Mouse (Mus musculus): ENCODE measurements around the gene Rnf2. TPM values are rescaled to one million over a fixed set of nuclear protein-coding genes. Genes with fewer than 3 reads are reported as not detected.
"Not testable (repeated sequence)": the region's sequence is repeated elsewhere in the genome, so short reads cannot be mapped to it uniquely, and the experiment has no call there.

The Rnf2 gene
- polyA plus RNA-seq, 1 experiment from 2014 or later = 92.0 TPM

DNA sequence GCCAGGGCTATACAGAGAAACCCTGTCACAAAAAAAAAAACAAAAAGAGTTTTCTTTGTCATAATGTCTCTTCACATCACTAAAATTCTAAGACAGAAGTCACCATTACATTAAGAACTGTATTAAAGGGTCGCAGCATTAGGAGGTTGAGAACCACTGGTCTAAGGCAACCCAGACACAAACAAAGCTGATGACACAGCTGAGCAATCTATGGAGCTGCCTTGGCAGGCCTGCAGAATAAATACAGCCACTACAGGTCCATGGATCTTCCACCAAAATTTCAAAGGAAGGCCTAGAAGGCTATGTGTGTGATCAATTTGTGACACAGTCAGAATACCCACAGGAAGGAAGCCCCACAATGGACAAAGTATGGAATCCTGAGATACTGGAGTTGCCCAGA lies 18.3 kb downstream of the Rnf2 start:
- H3K9me3 ChIP-seq = no peaks in the 10 kb centered on the region
- no peak for ATAC-seq (ENCODE audit: insufficient number of reproducible peaks, low FRiP score, low TSS enrichment, low read depth)
- H3K4me2 ChIP-seq = no peak overlapping the region
- H3K9ac ChIP-seq = no peak overlapping the region
- WGBS = 93% methylated on average over 1 of the region's 1 CpGs
- H3K36me3 ChIP-seq = peaks cover 11% of the 10 kb centered on the region
- H3K27me3 ChIP-seq = no peaks in the 10 kb centered on the region
- H3K4me3 ChIP-seq = no peak overlapping the region
- no peak overlapping the region for H3K27ac ChIP-seq
- H3K4me1 ChIP-seq = 0 out of 2 replicates have a peak, but pooled peaks cover 3% of the 10 kb centered on the region

DNA sequence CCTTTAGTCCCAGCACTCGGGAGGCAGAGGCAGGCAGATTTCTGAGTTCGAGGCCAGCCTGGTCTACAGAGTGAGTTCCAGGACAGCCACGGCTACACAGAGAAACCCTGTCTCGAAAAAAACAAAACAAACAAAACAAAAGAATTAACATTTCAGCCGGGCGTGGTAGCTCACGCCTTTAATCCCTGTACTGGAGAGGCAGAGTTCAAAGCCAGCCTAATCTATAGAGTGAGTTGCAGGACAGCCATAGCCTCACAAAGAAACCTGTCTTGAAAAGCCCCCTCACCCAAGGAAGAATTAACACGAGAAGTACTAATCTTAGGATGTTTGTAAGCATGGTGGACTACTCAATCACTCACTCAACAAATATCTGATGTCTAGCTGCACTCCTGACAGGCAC lies 28.4 kb downstream of the Rnf2 start:
- H3K9me3 ChIP-seq; H3K4me2 ChIP-seq; H3K4me3 ChIP-seq; ATAC-seq (ENCODE audit: insufficient number of reproducible peaks, low FRiP score, low TSS enrichment, low read depth); H3K27me3 ChIP-seq; H3K9ac ChIP-seq; H3K27ac ChIP-seq; H3K4me1 ChIP-seq: not testable (repeated sequence)
- WGBS = 93% methylated on average over 8 of the region's 8 CpGs
- H3K36me3 ChIP-seq = peaks cover 70% of the 10 kb centered on the region

DNA sequence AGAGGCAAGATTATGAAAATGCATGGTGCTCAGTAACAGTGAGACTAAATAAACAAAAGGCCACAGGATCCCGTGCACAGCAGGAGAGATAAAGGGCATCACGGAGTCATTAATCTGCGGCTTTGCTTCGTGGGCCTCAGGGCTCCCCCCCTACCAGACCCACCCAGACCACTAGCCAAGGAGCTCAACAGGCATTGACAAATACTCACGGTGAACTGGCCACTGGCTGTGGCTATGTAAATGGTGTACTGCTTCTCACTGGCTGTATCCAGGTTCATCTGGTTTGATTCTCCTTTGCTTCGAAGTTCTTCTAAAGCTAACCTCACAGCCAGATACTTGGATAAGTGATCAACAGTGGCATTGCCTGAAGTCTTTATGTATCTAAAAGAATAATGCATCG lies 29.3 kb downstream of the Rnf2 start:
- WGBS = 84% methylated on average over 7 of the region's 7 CpGs
- Histone ChIP-seq H3K36me3 (peaks cover 63% of the 10 kb centered on the region), H3K4me3 (no peak overlapping the region), H3K4me1 (no peaks in the 10 kb centered on the region), H3K27me3 (no peaks in the 10 kb centered on the region), H3K9ac (no peak overlapping the region), H3K27ac (no peak overlapping the region), H3K9me3 (no peaks in the 10 kb centered on the region), H3K4me2 (no peak overlapping the region)
- ATAC-seq (ENCODE audit: insufficient number of reproducible peaks, low FRiP score, low TSS enrichment, low read depth) = no peak

DNA sequence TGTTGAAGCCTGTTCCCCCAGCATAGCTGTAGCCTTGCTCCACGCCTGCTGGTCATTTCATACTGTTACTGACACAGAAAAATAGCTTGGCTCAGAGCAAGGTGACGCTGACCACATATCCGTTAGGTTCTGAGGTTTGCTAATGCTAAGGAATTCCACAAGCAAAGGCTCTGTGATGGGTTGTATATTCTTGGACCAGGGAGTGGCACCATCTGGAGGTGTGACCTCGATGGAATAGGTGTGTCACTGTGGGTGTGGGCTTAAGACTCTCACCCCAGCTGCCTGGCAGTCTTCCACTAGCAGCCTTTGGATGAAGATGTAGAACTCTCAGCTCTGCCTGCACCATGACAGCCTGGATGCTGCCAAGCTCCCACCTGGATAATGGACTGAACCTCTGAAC lies 34.2 kb downstream of the Rnf2 start:
- H3K36me3 ChIP-seq = peaks cover 23% of the 10 kb centered on the region

DNA sequence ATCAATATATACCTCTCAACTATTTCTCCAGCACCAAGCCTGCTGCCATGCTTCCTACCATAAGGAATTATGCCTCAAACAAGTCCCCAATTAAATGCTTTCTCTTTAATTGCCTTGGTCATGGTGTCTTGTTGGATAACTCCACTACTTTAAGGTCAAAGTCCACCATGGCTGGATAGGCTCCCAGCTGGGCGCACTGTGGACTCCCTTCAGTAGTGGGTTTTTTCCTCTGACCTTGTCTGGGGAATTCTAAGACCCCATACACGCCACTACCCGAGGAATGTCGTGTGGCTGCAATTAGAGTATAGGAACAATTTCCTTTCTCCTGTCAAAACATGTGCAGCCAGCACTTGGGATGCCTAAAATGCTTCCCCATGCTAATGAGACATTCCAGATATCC lies 35.8 kb downstream of the Rnf2 start:
- Histone ChIP-seq H3K36me3 (peaks cover 25% of the 10 kb centered on the region), H3K27me3 (no peaks in the 10 kb centered on the region), H3K4me1 (no peaks in the 10 kb centered on the region), H3K4me3 (no peak overlapping the region), H3K4me2 (no peak overlapping the region), H3K9me3 (no peaks in the 10 kb centered on the region), H3K9ac (no peak overlapping the region), H3K27ac (no peak overlapping the region)
- no peak for ATAC-seq (ENCODE audit: insufficient number of reproducible peaks, low FRiP score, low TSS enrichment, low read depth)
- 39% methylated on average over 4 of the region's 4 CpGs for WGBS

More for the DNA sequence above, 34.2 kb downstream of the Rnf2 start:
- H3K9ac ChIP-seq = no peak overlapping the region
- H3K4me3 ChIP-seq = no peak overlapping the region
- H3K4me2 ChIP-seq = no peak overlapping the region
- no peaks in the 10 kb centered on the region for H3K9me3 ChIP-seq
- no peak for ATAC-seq (ENCODE audit: insufficient number of reproducible peaks, low FRiP score, low TSS enrichment, low read depth)
- H3K4me1 ChIP-seq = no peaks in the 10 kb centered on the region
- WGBS = 75% methylated on average over 4 of the region's 4 CpGs
- no peak overlapping the region; the same call in 1 of the 2 replicates for H3K27ac ChIP-seq
- H3K27me3 ChIP-seq = no peaks in the 10 kb centered on the region

DNA sequence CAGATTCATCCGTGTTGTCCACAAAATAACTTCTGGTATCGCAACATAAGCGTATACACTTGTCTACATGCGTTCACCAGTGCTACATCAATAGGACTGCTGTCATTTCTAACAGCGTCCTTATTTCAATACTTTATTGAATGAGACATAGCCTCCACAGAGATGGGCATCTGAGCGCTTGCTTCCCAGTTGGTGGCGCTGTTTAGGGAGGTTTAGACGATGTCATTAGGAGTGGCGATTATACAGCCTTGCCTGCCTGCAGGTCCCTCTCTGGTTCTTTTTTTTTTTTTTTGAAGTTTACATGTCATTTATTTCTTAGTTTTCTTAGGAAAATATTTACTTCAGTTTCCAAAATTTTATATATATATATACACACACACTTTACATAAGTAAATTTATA lies 39.5 kb downstream of the Rnf2 start:
- H3K9ac ChIP-seq = no peak overlapping the region

DNA sequence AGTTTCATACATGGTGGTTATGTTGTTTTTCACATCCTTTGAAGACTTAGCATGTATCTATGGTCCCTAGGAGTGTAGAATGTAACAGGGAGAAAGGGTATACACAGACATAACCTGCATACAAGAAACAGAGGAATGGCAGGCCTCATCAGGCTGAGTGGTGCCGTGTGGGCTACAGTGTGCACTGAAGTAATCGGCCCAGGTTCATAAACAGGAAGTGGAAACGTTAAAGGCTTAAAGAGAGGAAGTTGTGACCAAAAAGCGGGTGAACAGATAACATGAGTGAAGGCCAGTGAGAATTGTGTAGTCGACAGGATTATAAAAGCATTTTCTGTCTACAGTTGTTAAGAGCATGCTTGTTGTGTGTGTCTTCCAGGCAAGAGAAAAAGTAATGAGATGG lies 43.7 kb downstream of the Rnf2 start:
- Histone ChIP-seq H3K36me3 (peaks cover 55% of the 10 kb centered on the region), H3K9me3 (no peaks in the 10 kb centered on the region), H3K4me2 (no peak overlapping the region), H3K4me1 (no peaks in the 10 kb centered on the region), H3K9ac (no peak overlapping the region), H3K27ac (no peak overlapping the region), H3K4me3 (no peak overlapping the region), H3K27me3 (no peaks in the 10 kb centered on the region)
- no peak for ATAC-seq (ENCODE audit: insufficient number of reproducible peaks, low FRiP score, low TSS enrichment, low read depth)
- 71% methylated on average over 5 of the region's 5 CpGs for WGBS

More for the DNA sequence above, 39.5 kb downstream of the Rnf2 start:
- no peaks in the 10 kb centered on the region for H3K4me1 ChIP-seq
- 84% methylated on average over 9 of the region's 9 CpGs for WGBS
- peaks cover 36% of the 10 kb centered on the region for H3K36me3 ChIP-seq
- ATAC-seq (ENCODE audit: insufficient number of reproducible peaks, low FRiP score, low TSS enrichment, low read depth) = no peak
- H3K4me2 ChIP-seq = no peak overlapping the region
- H3K27me3 ChIP-seq = no peaks in the 10 kb centered on the region
- H3K27ac ChIP-seq = no peak overlapping the region
- no peaks in the 10 kb centered on the region for H3K9me3 ChIP-seq
- no peak overlapping the region for H3K4me3 ChIP-seq

DNA sequence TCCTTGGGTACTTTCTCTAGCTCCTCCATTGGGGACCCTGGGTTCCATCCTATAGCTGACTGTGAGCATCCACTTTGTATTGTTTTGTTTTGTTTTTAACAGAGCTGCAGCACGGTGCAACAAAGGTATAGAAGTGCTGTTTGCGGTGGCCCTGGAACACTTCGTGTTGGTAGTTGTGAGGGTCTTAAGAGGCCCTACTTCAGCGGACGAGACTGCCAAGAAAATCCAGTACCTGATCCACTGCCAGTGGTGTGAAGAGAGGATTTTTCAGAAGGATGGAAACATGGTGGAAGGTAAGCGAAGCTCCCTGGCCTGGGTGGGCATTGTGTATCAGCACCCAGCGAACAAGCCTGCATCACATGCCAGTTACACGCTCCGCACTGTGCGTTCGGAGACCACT lies 48.8 kb downstream of the Rnf2 start:
- H3K4me3 ChIP-seq = no peak overlapping the region
- peaks cover 56% of the 10 kb centered on the region for H3K36me3 ChIP-seq
- ATAC-seq (ENCODE audit: insufficient number of reproducible peaks, low FRiP score, low TSS enrichment, low read depth) = no peak
- 95% methylated on average over 11 of the region's 11 CpGs for WGBS
- no peaks in the 10 kb centered on the region for H3K27me3 ChIP-seq
- no peaks in the 10 kb centered on the region for H3K4me1 ChIP-seq
- no peak overlapping the region for H3K9ac ChIP-seq
- H3K27ac ChIP-seq = no peak overlapping the region
- H3K9me3 ChIP-seq = no peaks in the 10 kb centered on the region
- H3K4me2 ChIP-seq = no peak overlapping the region

DNA sequence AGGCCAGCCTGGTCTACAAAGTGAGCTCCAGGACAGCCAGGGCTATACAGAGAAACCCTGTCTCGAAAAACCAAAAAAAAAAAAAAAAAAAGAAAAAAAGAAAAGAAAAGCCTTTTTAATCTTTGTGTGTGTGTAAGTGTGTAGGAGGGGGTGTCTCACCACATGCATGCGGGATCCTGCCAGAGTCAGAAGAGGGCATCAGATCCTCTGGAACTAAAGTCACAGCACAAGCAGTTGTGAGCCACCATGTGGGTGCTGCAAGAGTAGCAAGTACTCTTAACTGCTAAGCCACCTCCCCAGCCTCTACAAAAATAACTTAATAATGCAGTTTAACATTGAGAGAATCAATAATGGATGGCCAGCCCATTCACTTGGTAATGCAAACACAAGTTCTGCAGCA lies 49.9 kb downstream of the Rnf2 start:
- Histone ChIP-seq H3K9me3 (no peaks in the 10 kb centered on the region), H3K4me3 (no peak overlapping the region), H3K4me2 (no peak overlapping the region), H3K27me3 (no peaks in the 10 kb centered on the region), H3K36me3 (peaks cover 58% of the 10 kb centered on the region), H3K4me1 (no peaks in the 10 kb centered on the region), H3K9ac (no peak overlapping the region), H3K27ac (no peak overlapping the region)
- ATAC-seq (ENCODE audit: insufficient number of reproducible peaks, low FRiP score, low TSS enrichment, low read depth) = no peak
- 96% methylated on average over 1 of the region's 2 CpGs for WGBS

DNA sequence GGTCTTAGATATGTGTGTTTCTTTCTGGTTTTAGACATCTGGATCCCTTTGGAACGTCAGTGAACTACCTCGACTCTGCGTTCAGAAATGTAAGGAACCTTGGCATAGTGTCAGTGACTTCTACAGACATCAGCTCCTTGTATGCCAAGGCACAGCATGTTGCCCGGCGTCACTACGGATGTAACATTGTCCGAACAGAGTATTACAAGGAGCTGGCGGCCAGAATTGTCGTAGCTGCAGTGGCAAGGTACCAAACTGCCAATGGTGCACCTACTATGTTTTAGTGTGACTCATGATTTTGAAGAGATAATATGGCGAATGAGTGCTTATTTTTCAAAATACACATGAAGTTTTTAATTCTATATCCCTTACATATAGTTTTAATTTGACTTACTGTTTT lies 50.9 kb downstream of the Rnf2 start:
- H3K4me1 ChIP-seq = no peaks in the 10 kb centered on the region
- no peak overlapping the region for H3K4me2 ChIP-seq
- no peak overlapping the region for H3K9ac ChIP-seq
- H3K4me3 ChIP-seq = no peak overlapping the region
- ATAC-seq (ENCODE audit: insufficient number of reproducible peaks, low FRiP score, low TSS enrichment, low read depth) = no peak
- WGBS = 95% methylated on average over 10 of the region's 10 CpGs
- peaks cover 68% of the 10 kb centered on the region for H3K36me3 ChIP-seq
- H3K9me3 ChIP-seq = no peaks in the 10 kb centered on the region
- no peak overlapping the region for H3K27ac ChIP-seq
- H3K27me3 ChIP-seq = no peaks in the 10 kb centered on the region

DNA sequence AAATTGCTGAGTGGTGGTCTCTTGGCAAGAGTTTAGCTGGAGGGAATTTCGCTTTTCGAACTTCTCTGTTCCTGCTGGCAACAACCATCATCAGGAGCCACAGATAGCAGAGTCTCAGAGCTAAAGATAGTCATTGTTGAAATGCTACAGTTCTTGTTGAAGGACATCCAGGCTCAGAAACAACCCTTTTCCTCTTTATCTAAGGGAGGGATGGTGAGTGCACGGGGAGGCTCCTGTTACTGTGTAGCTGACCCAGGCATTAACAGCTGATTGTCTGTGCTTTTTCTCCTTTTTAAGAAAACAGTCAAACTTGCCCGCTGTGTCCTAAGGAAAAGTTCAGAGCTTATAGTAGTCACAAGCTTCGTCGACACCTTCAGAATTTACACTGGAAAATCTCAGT lies 65.3 kb downstream of the Rnf2 start:
- Histone ChIP-seq H3K27ac (no peak overlapping the region), H3K9me3 (no peaks in the 10 kb centered on the region), H3K4me3 (no peak overlapping the region), H3K4me2 (no peak overlapping the region), H3K27me3 (no peaks in the 10 kb centered on the region), H3K4me1 (no peaks in the 10 kb centered on the region), H3K9ac (no peak overlapping the region), H3K36me3 (peaks cover 45% of the 10 kb centered on the region)
- no peak for ATAC-seq (ENCODE audit: insufficient number of reproducible peaks, low FRiP score, low TSS enrichment, low read depth)
- 90% methylated on average over 6 of the region's 6 CpGs for WGBS

DNA sequence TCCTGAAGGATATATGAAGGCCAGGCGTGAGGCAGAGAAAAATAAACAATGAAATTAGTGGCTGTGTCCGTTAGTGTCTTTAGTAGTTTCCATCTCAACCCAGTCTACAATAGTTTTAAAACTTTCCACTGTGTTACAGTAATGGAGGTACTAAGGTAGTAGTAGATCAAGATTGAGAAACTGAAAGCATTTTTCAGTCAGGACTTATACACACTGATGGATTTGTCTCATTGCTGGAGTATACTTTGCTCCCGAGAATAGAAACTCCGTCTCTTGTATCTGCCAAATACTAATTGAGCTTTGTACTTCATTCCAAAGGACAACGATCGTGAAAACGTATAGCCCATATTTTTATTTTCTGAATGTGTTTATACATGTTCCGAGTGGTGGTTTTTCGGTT lies 71.4 kb downstream of the Rnf2 start:
- peaks cover 13% of the 10 kb centered on the region for H3K4me1 ChIP-seq
- H3K4me3 ChIP-seq = peak overlapping the region; percentile 84
- H3K27ac ChIP-seq = peak overlapping the region; percentile 92
- H3K36me3 ChIP-seq = peaks cover 3% of the 10 kb centered on the region; the same call in 1 of the 2 replicates
- no peaks in the 10 kb centered on the region for H3K27me3 ChIP-seq
- ATAC-seq (ENCODE audit: insufficient number of reproducible peaks, low FRiP score, low TSS enrichment, low read depth) = no peak
- WGBS = 30% methylated on average over 9 of the region's 9 CpGs
- no peaks in the 10 kb centered on the region for H3K9me3 ChIP-seq
- peak overlapping the region; percentile 89 for H3K9ac ChIP-seq
- peak overlapping the region; percentile 48 for H3K4me2 ChIP-seq

Measured in limb, embryonic 15.5 days (tissue).